Mouse (Mus musculus): ENCODE measurements around the gene Ndufa6.
"Not testable (repeated sequence)": the region's sequence is repeated elsewhere in the genome, so short reads cannot be mapped to it uniquely, and the experiment has no call there.

Gene Ndufa6

GRCm38 (mm10) chr15:82368146-82368545 lies 14.0 kb upstream of the Ndufa6 start:
- no peak for DNase-seq (ENCODE audit: low spot score)

DNA sequence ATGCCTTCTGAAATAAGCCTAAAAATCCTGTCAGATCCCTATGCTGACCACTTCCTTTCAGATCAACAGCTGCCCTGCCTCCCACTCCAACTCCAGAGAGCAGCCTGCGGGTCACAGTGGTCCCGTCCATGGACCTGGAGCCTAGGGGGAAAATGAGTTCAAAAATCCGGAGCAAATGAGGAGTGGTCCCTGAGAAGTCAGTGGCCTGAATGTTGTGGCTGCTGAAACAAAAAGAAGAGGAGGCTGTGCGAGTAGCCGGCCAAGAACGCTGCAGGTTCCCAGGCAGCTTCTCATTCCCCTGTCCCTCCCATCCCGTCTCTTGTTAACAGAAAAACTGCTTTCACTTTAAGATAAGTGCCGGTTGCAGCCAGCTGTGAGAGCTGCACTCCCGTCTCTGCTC lies 10.4 kb upstream of the Ndufa6 start:
- not testable (repeated sequence) for DNase-seq (ENCODE audit: low spot score)

- DNase-seq (ENCODE audit: low spot score), result not testable (repeated sequence)
Measured at GRCm38 (mm10) chr15:82363801-82364200, 9.7 kb upstream of the Ndufa6 start.

GRCm38 (mm10) chr15:82362234-82362633 lies 8.1 kb upstream of the Ndufa6 start:
- no peak for DNase-seq (ENCODE audit: low spot score)

DNA sequence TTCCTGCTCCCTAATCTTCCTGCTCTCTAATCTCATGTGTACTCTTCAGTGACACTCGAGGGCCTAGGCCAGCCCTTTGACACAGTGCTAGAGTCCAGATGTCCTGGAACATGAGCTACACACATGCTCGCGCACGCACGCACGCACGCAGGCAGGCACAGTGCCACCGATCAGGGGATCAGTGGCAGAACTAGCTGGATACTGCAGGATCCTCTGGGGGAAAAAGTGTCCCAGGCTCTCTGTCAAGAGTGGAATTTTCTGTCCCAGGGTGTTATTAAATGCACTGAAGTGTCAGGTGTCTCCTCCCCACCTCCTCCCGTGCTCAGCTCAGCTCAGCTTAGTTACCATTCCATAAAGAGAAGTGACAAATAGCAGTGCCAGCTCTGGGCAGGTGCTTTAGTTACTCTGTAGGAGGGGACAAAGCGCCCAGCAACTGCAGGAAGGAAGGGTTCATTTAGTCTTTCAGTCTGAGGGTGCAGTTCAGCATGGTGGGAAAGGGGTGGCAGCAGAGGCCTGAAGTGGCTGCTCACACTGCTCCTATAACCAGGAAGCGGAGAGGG lies 7.4 kb upstream of the Ndufa6 start:
- DNase-seq (ENCODE audit: low spot score), result no peak

DNA sequence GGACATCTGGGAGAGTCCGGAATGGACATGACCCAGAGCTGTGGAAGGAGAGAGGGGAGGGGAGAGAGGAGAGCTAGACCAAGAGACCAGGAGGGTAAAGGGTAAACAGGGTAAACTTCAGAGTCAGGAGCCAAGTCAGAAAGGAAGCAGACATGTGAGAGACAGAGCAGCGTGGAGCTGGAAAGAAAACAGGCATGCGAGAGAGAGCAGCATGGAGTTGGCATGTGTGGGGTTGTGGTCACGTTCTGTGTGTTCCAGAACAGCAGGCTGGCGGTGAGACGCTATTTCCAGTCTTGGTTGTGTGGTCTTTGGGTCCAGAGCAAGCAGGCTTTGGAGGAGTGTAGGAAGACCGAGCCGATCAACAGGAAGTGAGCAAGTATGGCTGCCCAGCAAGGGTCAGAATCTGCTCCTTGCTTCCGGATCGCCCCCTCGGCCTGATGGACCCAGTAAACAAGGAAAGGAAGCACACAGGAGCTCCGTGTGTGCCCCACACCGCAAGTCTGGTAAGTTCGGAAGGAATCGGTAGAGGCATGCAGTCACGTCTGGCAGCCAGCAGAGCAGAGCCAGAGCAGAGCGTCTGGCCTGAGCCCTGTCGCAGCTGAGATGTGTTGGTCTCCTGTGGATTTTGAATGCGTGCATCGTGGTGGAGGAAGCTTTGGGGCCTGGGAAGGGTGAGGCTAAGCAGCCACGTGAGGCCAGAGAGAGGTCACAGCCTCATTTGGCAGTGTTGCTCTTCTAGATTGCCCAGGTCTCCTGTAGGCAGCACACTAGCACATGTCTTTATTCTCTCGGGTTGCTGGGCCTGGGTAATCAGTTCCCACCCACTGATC lies 4.5 kb upstream of the Ndufa6 start:
- DNase-seq (ENCODE audit: low spot score), result no peak

DNA sequence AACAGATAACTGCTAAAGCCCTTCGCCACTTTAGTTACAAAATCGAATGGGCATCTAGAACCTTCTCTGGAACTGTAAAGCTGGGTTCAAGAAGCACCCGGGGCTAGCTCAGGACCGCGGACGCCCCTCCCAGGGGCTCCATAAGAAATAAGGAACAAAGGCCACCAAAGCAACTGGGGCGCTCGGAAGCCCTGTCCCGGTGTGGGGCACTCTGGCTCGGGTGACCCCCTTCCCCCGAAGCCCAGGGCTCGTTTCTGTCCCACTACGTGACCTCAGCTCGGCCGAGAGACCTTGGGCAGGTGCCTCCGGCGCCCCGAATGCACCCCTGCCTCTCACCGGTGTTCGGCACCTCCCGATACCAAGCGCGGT lies 393 bp downstream of the Ndufa6 start:
- DNase-seq (ENCODE audit: low spot score), result no peak

- DNase-seq (ENCODE audit: low spot score), result no peak
Measured at GRCm38 (mm10) chr15:82353078-82353744, 911 bp downstream of the Ndufa6 start.

DNA sequence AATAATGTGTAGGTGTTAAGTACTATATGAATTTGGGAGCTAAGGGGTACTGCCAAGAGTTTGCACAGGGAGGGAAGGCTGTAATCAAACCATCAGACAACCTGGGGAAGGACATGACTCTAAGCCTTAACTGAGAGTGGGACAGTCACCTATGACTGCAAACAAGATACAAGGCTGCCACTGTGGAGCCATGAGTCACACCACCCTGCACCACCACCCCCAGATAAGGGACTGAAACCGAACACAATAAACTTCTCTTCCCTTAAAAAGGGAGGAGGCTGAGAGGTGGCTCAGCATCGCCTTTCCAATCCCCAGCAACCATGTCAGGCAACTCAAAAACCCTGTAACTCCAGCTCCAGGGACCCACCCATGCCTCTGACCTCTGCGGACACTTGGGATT lies 2.6 kb downstream of the Ndufa6 start:
- no peak for DNase-seq (ENCODE audit: low spot score)

GRCm38 (mm10) chr15:82350349-82350748 lies 3.8 kb downstream of the Ndufa6 start:
- no peak for DNase-seq (ENCODE audit: low spot score)

DNA sequence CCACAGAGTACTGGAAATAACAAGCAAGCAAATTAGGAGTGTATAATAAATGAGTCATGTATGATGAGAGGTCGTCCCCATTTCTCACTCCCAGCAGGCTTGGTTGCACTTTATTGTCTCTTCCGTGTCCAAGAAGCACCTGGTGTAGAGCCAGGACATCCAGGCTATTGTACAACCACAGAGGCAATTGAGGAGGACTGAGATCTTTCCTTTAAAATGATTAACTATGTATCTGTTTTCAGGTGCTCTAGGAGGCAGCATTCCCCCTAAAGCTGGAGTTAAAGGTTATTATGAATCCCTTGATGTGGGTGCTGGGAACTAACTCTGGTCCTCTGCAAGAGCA lies 5.2 kb downstream of the Ndufa6 start:
- DNase-seq (ENCODE audit: low spot score), result no peak

- no peak for DNase-seq (ENCODE audit: low spot score)
Measured at GRCm38 (mm10) chr15:82348258-82348998, 5.7 kb downstream of the Ndufa6 start.

- no peak for DNase-seq (ENCODE audit: low spot score)
Measured at GRCm38 (mm10) chr15:82347852-82348251, 6.3 kb downstream of the Ndufa6 start.

DNA sequence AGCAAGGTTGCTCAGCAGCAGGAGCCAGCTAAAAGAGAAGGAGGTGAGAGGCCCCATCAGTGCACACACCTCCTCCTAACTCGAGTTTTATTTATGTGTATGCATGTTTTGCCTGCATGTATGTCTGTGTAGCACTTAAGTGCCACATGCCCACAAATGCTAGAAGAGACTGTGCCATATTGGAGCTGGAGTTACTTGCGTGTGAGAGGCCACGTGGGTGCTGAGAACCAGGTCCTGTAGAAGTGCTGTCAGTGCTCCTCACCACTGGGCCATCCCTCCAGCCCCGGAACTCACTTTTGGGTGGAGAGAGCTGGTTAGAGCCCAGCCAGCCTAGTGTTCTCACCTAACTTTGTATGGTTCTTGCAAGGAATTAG lies 6.8 kb downstream of the Ndufa6 start:
- DNase-seq (ENCODE audit: low spot score), result no peak

- DNase-seq (ENCODE audit: low spot score), result no peak
Measured at GRCm38 (mm10) chr15:82346580-82347302, 7.4 kb downstream of the Ndufa6 start.

- DNase-seq (ENCODE audit: low spot score), result peak; percentile 88
Measured at GRCm38 (mm10) chr15:82345820-82346470, 8.2 kb downstream of the Ndufa6 start.

DNA sequence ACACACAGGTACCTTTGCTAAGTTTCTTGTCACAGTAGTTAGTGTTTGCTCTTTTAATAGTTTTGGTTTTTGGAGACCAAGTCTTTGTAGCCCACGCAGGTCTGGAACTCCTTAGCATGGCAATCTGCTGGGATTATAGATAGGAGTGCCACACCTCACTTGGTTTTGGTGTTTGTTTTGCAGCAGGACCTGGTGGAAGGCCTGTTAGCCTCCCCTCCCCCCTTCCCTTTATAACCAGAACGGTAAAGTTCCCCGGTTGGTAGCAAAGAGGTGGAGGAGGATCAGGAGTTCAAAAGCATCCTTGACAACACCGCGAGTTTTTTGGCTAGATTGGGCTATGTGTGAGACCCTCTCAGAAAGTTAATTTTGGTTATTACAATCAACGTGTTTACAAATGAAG lies 9.2 kb downstream of the Ndufa6 start:
- no peak for DNase-seq (ENCODE audit: low spot score)

- no peak for DNase-seq (ENCODE audit: low spot score)
Measured at GRCm38 (mm10) chr15:82343368-82344287, 10.5 kb downstream of the Ndufa6 start.

GRCm38 (mm10) chr15:82342543-82342935 lies 11.6 kb downstream of the Ndufa6 start:
- DNase-seq (ENCODE audit: low spot score), result no peak
